Mouse (Mus musculus): ENCODE measurements around the gene Slc25a43. TPM values are rescaled to one million over a fixed set of nuclear protein-coding genes. Genes with fewer than 3 reads are reported as not detected.

Slc25a43 gene
- polyA plus RNA-seq, 1 experiment = 2.6 TPM

DNA sequence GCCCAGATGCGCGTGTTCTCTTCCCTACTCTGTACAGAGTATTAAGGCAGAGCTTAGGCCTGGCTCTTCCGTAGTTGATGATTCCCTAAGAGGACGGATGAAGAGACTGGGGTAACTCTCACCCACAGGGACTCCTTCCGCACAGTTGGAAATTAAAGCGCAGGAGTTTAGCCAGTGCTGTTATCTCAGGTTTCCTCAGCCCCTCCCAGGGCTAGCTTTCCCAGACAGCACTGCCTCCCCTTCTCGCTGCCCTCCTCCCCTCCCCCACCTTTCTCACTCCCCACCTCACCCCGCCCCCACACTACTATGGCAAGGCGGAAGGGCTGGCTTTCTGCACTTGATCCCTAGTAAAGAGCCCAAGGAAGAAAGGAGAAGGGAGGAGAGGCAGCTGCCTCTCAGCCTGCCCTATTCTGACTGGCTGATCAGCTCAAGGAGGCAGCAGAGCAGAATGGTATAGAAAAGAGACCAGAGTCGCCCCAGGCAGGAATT lies 73.5 kb downstream of the Slc25a43 start:
- H3K27ac ChIP-seq (ENCODE audit: insufficient read depth, low read length) = no peak overlapping the region

DNA sequence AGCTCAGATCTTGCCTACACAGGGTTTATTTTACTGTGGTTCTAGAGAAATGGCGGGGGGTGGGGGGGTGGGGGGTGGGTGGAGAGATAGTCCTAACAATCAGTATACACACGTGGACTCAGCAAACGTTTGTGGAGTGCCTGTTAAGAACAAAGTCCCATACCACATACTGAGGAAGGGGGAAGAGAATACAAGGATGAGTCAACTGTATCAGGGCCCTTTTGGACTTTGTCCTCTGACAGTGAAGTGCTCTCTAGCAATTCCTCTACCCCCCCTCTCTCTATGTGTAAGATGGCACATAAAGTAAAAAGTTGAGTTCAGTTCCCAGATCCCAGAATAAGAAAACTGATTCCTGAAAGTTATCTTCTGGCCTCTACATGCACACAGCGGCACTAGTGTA lies 76.1 kb downstream of the Slc25a43 start:
- Histone ChIP-seq H3K27ac (ENCODE audit: insufficient read depth, low read length) (no peak overlapping the region), H3K4me1 (ENCODE audit: control insufficient read depth, insufficient read depth, low read length) (peaks cover 2% of the 10 kb centered on the region; the same call in 1 of the 2 replicates), H3K4me3 (ENCODE audit: insufficient read depth, low read length) (no peak overlapping the region)
- TF ChIP-seq POLR2A (IDR thresholded peaks at IDR 0.05; ENCODE audit: low read depth, low read length) (no peak), CTCF (IDR thresholded peaks at IDR 0.05; ENCODE audit: borderline replicate concordance, insufficient read depth, low read length) (no peak)

More for the DNA sequence above, 73.5 kb downstream of the Slc25a43 start:
- peaks cover 2% of the 10 kb centered on the region; the same call in 1 of the 2 replicates for H3K4me1 ChIP-seq (ENCODE audit: control insufficient read depth, insufficient read depth, low read length)
- no peak overlapping the region for H3K4me3 ChIP-seq (ENCODE audit: insufficient read depth, low read length)
- TF ChIP-seq CTCF (IDR thresholded peaks at IDR 0.05; ENCODE audit: borderline replicate concordance, insufficient read depth, low read length) = no peak
- no peak for TF ChIP-seq POLR2A (IDR thresholded peaks at IDR 0.05; ENCODE audit: low read depth, low read length)

DNA sequence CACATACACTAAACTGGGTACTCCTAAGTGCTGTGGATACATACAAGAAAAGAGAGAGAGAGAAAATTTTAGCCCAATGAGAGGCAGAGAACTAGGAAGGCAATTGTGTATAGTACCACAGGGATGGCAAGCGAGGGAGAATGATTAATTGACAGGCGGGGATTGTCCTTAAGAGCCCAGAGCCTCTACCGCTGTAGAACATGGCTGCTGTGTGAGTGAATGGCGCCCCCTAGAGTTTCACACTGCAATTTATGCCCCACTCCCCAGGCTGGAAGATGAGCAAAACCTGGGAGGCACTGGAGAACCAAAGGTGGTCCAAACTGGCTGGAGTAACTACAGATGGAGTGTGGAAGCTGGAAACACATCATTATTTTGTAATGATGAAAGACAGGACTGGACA lies 76.7 kb downstream of the Slc25a43 start:
- Histone ChIP-seq H3K27ac (ENCODE audit: insufficient read depth, low read length) (no peak overlapping the region), H3K4me1 (ENCODE audit: control insufficient read depth, insufficient read depth, low read length) (peaks cover 2% of the 10 kb centered on the region; the same call in 1 of the 2 replicates), H3K4me3 (ENCODE audit: insufficient read depth, low read length) (no peak overlapping the region)
- no peak for TF ChIP-seq CTCF (IDR thresholded peaks at IDR 0.05; ENCODE audit: borderline replicate concordance, insufficient read depth, low read length)
- no peak for TF ChIP-seq POLR2A (IDR thresholded peaks at IDR 0.05; ENCODE audit: low read depth, low read length)

DNA sequence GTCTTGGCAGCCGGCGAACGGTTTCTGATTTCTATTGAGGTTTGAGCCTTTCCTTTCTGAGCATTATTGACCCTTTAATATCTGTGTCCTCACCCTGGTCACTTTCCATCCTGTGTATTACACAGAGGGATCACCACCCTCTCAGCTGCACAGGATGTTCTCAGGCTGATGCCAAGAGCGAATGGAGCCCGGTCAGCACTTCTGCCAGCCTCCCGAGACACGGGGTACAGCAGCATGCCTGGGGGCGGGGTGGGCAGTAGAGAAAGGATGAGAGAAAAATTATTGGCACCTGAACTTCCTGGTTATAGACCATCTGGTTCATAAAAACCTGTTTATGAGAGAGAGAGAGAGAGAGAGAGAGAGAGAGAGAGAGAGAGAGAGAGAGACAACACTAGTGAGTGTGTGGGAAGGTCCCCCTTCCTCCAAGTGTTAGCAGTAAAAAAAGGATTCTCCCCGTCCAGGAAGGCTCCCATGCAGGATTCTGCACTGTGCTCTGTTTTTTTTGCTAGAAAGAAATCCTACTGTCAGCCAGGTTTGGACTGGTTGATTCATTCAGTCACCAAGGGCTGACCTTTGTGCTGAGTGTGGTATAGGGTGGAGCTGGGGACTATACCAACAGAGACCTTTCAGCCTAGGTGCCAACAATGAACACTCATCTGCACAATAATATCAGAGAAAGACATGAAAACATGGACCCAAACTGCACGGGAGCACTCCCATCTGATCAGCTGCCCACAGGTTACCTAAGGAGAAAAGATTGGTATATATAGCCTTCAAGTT lies 80.7 kb downstream of the Slc25a43 start:
- TF ChIP-seq CTCF (IDR thresholded peaks at IDR 0.05; ENCODE audit: borderline replicate concordance, insufficient read depth, low read length) (no peak), POLR2A (IDR thresholded peaks at IDR 0.05; ENCODE audit: low read depth, low read length) (no peak)
- Histone ChIP-seq H3K4me3 (ENCODE audit: insufficient read depth, low read length) (no peak overlapping the region), H3K4me1 (ENCODE audit: control insufficient read depth, insufficient read depth, low read length) (no peaks in the 10 kb centered on the region), H3K27ac (ENCODE audit: insufficient read depth, low read length) (no peak overlapping the region)

DNA sequence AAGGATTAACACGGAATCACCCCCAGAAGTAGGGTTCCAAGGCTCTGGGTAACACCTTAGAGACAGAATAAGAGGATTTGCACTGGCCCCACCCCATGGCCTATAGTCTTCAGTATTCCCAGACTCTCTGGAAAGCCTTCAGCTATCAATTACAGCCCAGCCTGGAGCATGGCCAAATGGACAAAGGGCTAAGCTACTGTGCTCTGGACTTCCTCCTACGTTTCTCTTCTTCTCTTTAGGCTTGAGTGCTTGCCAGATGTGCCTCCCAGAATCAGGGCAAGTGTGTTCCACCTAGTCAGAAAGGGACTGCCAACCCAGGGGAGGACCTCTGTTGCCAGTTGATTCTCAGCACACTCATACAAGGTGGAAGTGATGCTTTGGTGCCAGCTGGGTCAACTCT lies 81.6 kb downstream of the Slc25a43 start:
- TF ChIP-seq POLR2A (IDR thresholded peaks at IDR 0.05; ENCODE audit: low read depth, low read length) (no peak), CTCF (IDR thresholded peaks at IDR 0.05; ENCODE audit: borderline replicate concordance, insufficient read depth, low read length) (no peak)
- H3K4me1 ChIP-seq (ENCODE audit: control insufficient read depth, insufficient read depth, low read length) = no peaks in the 10 kb centered on the region

More for the DNA sequence above, 81.6 kb downstream of the Slc25a43 start:
- H3K4me3 ChIP-seq (ENCODE audit: insufficient read depth, low read length) = no peak overlapping the region
- no peak overlapping the region for H3K27ac ChIP-seq (ENCODE audit: insufficient read depth, low read length)

Other genes starting within 250 kb of the Slc25a43 start
- 200 and 205 TPM in 2 replicates for gene Pgrmc1, start 145.5 kb upstream of the Slc25a43 start, polyA plus RNA-seq (2011; ENCODE audit: insufficient read length, low read depth, missing spikeins)
- 3.9 and 4.2 TPM in 2 replicates for gene Akap17b, start 98.3 kb upstream of the Slc25a43 start, polyA plus RNA-seq (2011; ENCODE audit: insufficient read length, low read depth, missing spikeins)
- gene Slc25a5, start 52.0 kb downstream of the Slc25a43 start, polyA plus RNA-seq (2011; ENCODE audit: insufficient read length, low read depth, missing spikeins) = 488 and 502 TPM in 2 replicates
- gene Ube2a, start 130.2 kb downstream of the Slc25a43 start, polyA plus RNA-seq (2011; ENCODE audit: insufficient read length, low read depth, missing spikeins) = 60.2 and 65.7 TPM in 2 replicates
- 43.8 and 52.9 TPM in 2 replicates for gene C330007P06Rik, start 130.5 kb downstream of the Slc25a43 start, polyA plus RNA-seq (2011; ENCODE audit: insufficient read length, low read depth, missing spikeins)
- 6.6 and 8.0 TPM in 2 replicates for gene Nkrf, start 159.2 kb downstream of the Slc25a43 start, polyA plus RNA-seq (2011; ENCODE audit: insufficient read length, low read depth, missing spikeins)
- gene Sept6, start 248.1 kb downstream of the Slc25a43 start, polyA plus RNA-seq (2011; ENCODE audit: insufficient read length, low read depth, missing spikeins) = 18.8 and 29.6 TPM in 2 replicates